Mouse (Mus musculus): Measurements from ENCODE around the gene Cacna1d.

GRCm38 (mm10) chr14:30198116-30198515, 293.1 kb downstream of the Cacna1d start:
- TF ChIP-seq SMC3 (IDR thresholded peaks at IDR 0.05; ENCODE audit: low read depth, low read length): no peak
- TF ChIP-seq POLR2AphosphoS5 (IDR thresholded peaks at IDR 0.05; ENCODE audit: borderline replicate concordance, low read depth, low read length): no peak
- TF ChIP-seq POLR2A (IDR thresholded peaks at IDR 0.05; ENCODE audit: control insufficient read depth in 1 of 2, insufficient read depth in 1 of 2, low read depth in 1 of 2, low read length in 2 of 2, poor library complexity in 1 of 2): no peak
- TF ChIP-seq ZNF384 (IDR thresholded peaks at IDR 0.05; ENCODE audit: low read depth, low read length): no peak

Measured in MEL (cell line).